Mouse (Mus musculus) cerebellum, postnatal 25 days (tissue): ENCODE results near the gene Zfp9.

ENCODE experiments used
- DNase-seq, 2 experiments: peaks; one replicate each; pipeline ENCODE4 v3.0.0; 2021; ENCODE audit warnings: mixed read lengths in 2 of 2

The Zfp9 gene

DNA sequence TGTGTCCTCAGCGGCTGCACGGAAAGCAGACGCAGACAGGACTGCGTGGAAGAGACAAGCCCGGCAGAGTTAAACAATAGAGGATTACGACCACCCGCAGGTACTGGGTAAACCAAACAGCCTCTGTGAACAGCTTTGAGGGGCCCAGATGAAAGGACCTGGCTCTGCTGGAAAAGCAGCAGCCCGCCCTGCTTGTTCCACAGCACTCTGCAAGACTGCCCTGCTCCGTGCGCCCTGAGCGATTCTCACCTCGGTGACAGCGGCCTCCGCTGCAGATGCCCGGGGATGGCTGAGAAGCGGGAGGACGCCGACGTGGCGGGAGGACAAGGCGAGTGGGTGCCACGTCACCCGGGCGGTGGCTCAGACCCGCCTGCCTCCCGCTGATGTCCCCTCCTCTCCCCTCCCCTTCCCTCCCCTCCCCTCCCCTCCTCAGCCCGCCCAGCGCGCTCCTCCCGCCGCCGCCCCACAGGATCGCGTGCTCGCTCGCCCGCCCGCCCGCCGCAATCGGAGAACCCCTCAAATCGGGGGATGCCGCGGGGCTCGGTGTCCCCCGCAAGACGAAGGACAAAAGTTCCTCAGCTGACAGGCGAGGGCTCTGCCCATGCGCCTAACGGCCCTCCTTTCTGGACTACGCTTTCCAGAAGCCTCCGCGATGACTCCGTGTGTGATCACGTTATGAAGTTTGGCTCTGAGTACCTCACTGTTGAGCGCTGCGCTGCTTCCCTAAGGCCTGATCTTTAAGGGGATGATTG lies at the start of gene Zfp9:
Gene Zfp9, minus strand, starts transcription at position 364 of the 752 bp plus-strand sequence.
- DNase-seq: peak; percentile 89 to 92

DNA sequence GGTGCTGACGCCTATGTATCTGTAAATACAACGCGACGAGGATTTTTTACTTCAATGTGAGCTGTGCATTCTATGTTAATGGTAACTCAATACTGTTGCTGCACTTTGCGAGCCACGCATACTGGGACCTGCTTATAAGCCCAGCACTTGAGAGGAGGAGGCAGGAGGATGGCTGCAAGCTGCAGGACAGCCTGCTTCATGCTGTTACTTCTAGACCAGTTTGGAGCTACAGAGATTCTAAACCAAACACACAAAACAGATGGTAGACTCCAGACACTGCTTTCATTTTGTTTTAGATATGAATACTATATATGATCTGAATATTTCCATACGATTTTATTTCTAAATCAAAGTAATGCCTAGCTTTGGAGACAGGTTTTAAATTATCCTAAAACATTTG lies 41.5 kb upstream of the Zfp9 start:
- no peak for DNase-seq

DNA sequence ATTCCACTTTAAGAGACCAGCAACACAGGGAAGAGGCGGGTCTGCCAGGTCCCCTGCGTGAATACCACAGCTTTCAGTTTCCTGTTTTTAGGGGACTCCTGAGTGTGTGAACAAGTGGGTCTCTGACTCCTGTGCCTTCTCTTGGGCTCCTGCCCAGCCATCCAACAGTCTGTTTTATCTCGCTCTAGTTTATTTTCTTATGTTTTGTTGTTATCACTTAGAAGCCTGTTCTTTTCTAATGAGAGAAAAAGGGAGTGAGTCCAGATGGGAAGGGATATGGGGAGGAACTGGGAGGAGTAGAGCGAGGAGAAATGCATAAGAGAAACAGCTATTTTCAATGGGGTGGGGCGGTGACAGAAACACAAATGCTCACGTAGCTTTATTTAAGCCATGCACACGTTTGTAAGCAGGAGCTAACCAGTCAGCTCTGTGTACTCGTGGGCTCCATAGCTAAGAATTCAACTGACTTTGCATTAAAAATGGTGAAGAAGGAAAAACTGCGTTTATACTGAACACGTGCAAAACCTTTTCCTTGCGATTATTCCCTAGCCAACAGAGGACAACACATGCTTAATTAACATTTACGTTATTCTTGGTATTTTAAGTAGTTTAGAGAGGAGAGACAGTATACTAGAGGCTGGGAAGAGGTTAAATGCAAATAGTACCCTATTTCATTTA lies 34.4 kb upstream of the Zfp9 start:
- no peak for DNase-seq

DNA sequence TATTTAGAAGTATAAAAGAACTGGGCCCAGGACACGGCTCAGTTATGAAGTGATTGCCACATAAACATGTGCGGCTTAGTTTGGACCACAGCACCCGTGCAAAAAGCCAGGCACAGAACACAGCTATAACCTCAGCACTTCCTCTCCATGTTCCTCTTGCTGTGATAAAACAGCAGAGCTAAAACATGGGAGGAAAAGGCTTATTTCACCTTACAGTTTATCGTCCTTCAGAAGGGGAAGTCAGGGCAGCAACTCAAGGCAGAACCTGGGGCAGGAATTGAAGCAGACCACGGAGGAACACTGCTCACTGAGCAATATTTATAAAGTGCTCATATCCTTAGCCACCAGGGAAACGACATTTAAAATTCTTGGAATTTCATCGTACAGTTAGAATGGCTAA lies 19.9 kb upstream of the Zfp9 start:
- DNase-seq: no peak

DNA sequence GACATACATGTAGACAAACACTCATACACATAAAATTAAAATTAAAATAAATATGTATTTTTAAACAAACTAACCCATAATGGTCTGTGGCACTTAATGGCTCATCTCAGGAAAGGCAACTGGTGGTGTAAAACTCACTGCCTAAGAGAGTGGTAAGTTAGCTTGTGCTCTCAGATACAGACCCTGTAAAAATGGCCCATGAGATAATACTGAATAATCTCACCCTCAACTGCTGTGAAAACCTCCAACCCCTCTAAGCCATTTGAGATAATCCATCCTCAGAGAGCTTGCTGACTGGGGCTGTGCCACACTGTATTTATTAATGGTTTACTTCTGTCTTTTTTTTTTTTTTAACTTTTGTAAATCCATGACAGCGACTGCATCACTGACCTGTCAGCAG lies 3.0 kb upstream of the Zfp9 start:
- no peak for DNase-seq

DNA sequence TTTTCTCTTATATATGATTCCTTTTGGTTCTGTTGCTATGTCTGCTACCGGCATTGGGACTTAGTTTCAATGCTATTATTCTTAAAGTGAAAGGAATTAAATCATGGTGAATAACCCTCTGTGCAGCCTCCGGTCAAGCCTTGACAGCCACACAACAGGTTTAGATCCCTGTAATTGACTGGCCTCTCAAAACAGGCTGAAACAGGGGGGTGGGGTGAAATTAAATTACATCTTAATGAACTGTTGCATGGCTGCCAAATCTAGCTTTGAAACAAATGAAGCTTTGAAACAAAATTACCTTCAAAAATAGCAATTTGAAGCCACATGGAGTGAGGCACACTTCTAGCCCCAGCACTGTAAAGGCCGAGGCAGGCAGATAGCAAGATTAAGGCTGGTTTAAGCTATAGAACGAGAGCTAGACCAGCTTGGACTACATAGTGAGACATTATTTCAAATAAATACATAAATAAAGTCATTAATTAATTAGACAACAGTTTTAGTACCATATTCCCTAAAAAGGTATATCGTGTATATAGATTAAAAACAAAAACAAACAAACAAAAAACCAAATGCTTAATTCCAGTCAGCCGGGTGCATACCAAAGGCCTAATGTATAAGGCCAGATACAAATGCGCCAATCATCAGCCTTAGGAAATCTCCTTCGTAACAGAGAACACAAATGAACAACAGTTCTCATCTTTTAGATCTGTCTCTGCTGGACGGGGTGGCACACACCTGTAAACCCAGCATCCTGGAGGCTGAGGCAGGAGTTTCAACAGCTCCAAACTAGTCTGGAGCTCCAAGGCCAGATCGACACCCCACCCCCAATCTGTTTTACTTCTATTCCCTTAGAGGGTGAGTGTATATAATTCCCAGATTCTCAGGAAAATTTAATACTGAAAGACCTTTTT lies 990 bp downstream of the Zfp9 start:
- DNase-seq: peak; percentile 13 to 26

DNA sequence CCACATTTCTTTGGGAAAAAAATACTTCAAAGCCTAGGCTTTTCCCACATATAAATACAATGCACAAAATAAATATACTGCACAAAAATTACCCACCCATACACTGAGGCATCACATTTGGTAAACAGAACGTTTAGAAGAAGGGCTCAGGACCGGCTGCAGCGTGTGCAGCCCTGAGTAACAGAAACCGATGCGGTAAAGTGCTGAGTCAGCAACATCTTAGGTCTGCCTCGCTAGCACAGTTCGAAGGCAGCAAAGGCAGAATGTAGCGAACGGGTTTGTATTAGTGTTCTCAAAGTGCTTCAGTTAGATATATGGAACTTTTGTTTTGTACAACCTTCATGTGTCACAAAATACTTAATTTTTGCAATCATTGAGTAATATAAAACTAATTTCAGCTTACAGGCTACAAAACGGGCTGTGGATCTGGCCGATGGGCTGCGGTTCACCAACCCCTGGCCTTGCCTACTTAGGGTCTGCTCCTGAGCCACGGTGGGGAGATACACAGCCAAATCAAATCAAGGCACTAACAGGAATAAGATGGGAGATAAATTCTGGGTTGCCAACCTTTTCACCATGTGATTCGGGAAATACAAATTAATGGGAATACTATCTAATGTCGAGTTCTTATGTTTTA lies 16.9 kb downstream of the Zfp9 start:
- DNase-seq: no peak

DNA sequence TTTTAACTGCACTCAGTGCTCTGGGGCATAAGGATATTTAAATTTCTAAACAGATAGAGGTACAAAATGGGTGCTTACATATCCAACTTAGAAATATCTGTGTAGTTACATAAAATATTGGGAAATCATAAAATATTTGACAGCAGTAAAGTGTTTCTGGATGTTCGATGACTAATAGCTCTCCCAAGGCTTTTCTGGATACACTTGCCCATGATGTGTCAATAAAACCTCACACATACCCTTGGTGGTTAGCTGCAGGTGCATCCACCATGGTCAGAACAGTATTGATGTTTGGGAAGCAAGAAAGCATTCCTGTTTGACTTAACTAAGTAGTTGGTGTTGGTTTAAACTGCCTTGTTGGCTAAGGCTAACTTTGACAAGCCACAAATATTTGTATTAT lies 21.4 kb downstream of the Zfp9 start:
- DNase-seq: no peak

DNA sequence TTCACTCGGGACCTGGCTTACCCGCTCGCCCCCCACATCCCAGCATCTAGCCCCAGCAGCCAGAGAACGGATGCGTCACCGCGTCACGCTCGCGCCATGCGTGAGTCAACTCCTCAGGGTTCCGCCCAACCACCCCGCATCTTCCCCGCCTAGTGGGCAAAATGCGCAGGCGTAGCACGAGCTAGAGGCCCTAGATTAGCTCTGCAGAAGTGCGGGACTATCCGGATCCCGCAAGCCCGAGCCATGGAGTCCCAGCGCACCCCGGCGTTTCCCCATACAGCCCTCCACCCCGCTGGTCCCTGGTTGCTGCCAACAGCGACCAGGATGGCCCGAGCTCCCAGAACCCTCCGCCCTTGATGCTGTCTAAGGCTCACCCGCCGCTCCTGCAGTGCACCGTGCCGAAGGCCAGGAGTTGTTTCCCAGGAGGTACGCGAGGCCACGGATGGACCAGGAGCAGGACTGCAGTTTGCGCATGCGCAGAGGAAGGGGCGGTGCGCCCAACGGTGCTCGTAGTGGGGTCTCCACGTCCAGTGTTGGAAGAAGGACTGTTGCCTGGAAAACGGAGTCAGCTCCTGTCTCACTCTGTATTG lies 24.0 kb downstream of the Zfp9 start, which contains the start of gene Zfp248:
Gene Zfp248, minus strand, starts transcription at position 487 of the 590 bp plus-strand sequence.
- peak; percentile 96 for DNase-seq

DNA sequence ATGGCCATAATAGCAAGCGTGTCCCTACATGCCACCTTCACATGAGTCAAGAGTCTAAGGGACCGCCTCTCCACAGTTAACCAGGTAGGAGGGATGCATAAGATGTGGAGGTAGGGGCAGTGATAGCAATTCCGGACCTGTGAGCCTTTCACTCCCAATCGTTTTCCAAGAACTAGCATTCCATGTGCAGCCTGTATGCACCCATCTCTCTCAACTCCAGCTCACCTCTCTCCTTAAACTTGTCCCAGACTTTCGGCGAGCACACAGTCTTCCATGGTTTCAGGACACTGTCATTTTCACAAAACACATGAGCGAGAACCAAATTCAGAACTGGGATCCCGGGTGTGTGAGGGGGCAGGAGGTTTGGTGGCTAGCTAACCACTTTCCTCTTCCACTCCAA lies 24.7 kb downstream of the Zfp9 start:
- peak in 1 of 2 experiments; percentile 18 for DNase-seq

DNA sequence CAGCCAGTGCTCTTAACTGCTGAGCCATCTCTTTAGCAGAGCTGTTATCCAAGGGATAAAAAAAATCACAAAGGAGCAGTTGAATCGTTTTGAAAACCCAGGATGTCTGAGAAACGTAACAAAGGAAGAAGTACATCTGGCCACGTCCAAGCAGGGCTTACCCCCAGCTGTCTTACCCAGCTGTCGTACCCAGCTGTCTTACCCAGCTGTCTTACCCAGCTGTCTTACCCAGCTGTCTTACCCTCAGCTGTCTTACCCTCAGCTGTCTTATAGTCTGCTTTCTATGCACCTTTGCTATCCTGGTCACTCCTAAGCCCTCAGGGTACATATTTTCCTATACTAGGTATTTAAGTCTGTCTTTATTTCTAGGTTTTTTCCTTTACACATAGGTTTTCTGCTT lies 47.6 kb downstream of the Zfp9 start:
- DNase-seq: no peak

DNA sequence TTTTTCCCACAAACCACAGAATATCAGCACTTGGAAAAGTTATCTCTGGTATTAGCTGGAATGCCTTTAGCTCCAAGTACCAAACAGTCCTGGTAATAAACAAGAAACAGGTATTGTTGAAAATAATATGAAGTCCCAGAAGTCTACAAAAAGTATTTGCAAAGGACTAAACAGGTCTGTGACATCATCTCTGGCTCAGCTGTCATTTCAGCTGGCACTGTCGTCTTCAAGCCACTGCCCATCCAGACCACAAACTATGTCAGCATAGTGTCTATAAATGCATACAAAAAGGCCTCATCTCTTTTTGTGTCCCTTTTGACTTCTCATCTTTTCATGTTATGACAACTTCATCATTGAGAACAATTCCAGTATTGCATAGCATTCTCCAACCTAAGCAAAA lies 52.5 kb downstream of the Zfp9 start:
- no peak for DNase-seq

DNA sequence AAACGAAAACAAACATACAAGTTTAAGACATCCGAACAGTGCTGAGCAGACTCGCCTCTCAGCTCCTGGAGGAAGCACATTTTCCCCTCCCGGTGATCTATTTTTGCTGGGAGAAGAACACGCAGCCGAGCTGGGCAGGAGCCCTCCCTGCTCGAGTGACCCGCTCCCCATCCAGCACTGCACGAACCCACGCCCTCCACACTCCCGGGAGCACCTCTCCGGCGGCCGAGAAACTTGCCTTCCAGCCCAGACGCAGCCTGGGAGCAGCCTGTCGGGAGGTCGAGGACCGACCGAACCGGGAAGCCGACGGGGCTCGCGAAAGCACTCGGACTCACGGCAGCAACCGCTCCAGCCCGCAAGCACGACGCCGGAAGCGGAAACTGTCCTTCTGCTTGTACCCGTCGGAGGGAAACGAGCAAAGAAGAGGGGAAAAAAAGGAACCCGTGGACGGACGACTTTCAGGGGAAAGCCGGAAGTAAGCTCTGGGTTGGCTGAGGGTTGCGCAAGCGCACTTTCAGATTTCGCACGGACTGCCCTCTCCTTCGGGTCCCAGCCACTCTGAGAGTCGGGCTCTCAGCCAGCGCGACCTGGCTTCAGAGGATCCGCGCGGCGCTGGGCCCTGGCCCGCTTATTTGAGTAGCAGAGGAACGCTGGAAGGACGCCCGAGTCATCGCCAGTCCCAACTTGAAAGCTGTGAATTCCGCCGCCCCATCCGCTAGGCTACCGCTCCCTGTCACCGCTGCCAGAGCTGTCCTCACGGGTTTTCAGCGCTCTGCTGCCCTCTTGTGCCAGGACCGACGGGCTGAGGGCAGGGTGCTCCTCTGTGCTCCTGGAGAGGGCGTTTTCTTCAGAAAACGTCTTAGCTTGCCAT lies 59.8 kb downstream of the Zfp9 start, which contains the start of gene Bms1:
Gene Bms1, minus strand, starts transcription at position 425 of the 871 bp plus-strand sequence.
- DNase-seq: peak; percentile 97 to 98
